Mouse (Mus musculus): ENCODE data around the gene Ovol3. TPM values are rescaled to one million over a fixed set of nuclear protein-coding genes. Genes with fewer than 3 reads are reported as not detected.
"Not testable (repeated sequence)": the region's sequence is repeated elsewhere in the genome, so short reads cannot be mapped to it uniquely, and the experiment has no call there.

Ovol3 gene
- polyA plus RNA-seq, 1 experiment = 0.27 TPM

GRCm38 (mm10) chr7:30274383-30274782 lies 38.9 kb upstream of the Ovol3 start:
- TF ChIP-seq POLR2A (IDR thresholded peaks at IDR 0.05; ENCODE audit: low read depth, low read length) (no peak), CTCF (conservative IDR thresholded peaks at IDR 0.05; ENCODE audit: insufficient read depth, insufficient read length, low read depth, low read length) (no peak)
- WGBS = 74% methylated on average over 6 of the region's 6 CpGs
- no peak for DNase-seq
- Histone ChIP-seq H3K27ac (ENCODE audit: insufficient read depth, low read depth, low read length) (no peak overlapping the region), H3K36me3 (ENCODE audit: control insufficient read depth, insufficient read depth, low read length) (no peaks in the 10 kb centered on the region), H3K27me3 (replicated peaks; ENCODE audit: control insufficient read depth, insufficient read depth, low read length) (no peaks in the 10 kb centered on the region), H3K4me1 (ENCODE audit: control insufficient read depth, insufficient read depth, low read length) (no peaks in the 10 kb centered on the region), H3K4me3 (ENCODE audit: insufficient read depth, low read depth, low read length) (no peak overlapping the region)

GRCm38 (mm10) chr7:30269641-30270040 lies 34.1 kb upstream of the Ovol3 start:
- Histone ChIP-seq H3K36me3 (ENCODE audit: control insufficient read depth, insufficient read depth, low read length) (no peaks in the 10 kb centered on the region), H3K4me1 (ENCODE audit: control insufficient read depth, insufficient read depth, low read length) (no peaks in the 10 kb centered on the region), H3K27ac (ENCODE audit: insufficient read depth, low read depth, low read length) (no peak overlapping the region), H3K4me3 (ENCODE audit: insufficient read depth, low read depth, low read length) (no peak overlapping the region), H3K27me3 (replicated peaks; ENCODE audit: control insufficient read depth, insufficient read depth, low read length) (no peaks in the 10 kb centered on the region)
- 90% methylated on average over 4 of the region's 4 CpGs for WGBS
- no peak for TF ChIP-seq POLR2A (IDR thresholded peaks at IDR 0.05; ENCODE audit: low read depth, low read length)
- no peak for TF ChIP-seq CTCF (conservative IDR thresholded peaks at IDR 0.05; ENCODE audit: insufficient read depth, insufficient read length, low read depth, low read length)
- DNase-seq = no peak

GRCm38 (mm10) chr7:30266780-30267179 lies 31.3 kb upstream of the Ovol3 start:
- DNase-seq = no peak
- TF ChIP-seq CTCF (conservative IDR thresholded peaks at IDR 0.05; ENCODE audit: insufficient read depth, insufficient read length, low read depth, low read length) (no peak), POLR2A (IDR thresholded peaks at IDR 0.05; ENCODE audit: low read depth, low read length) (no peak)
- WGBS = 95% methylated on average over 3 of the region's 3 CpGs
- Histone ChIP-seq H3K27me3 (replicated peaks; ENCODE audit: control insufficient read depth, insufficient read depth, low read length) (no peaks in the 10 kb centered on the region), H3K4me3 (ENCODE audit: insufficient read depth, low read depth, low read length) (no peak overlapping the region), H3K36me3 (ENCODE audit: control insufficient read depth, insufficient read depth, low read length) (no peaks in the 10 kb centered on the region), H3K27ac (ENCODE audit: insufficient read depth, low read depth, low read length) (no peak overlapping the region), H3K4me1 (ENCODE audit: control insufficient read depth, insufficient read depth, low read length) (no peaks in the 10 kb centered on the region)

GRCm38 (mm10) chr7:30265935-30266334 lies 30.4 kb upstream of the Ovol3 start:
- Histone ChIP-seq H3K36me3 (ENCODE audit: control insufficient read depth, insufficient read depth, low read length) (no peaks in the 10 kb centered on the region), H3K4me3 (ENCODE audit: insufficient read depth, low read depth, low read length) (no peak overlapping the region), H3K27ac (ENCODE audit: insufficient read depth, low read depth, low read length) (no peak overlapping the region), H3K4me1 (ENCODE audit: control insufficient read depth, insufficient read depth, low read length) (no peaks in the 10 kb centered on the region), H3K27me3 (replicated peaks; ENCODE audit: control insufficient read depth, insufficient read depth, low read length) (no peaks in the 10 kb centered on the region)
- 90% methylated on average over 7 of the region's 7 CpGs for WGBS
- no peak for DNase-seq
- TF ChIP-seq CTCF (conservative IDR thresholded peaks at IDR 0.05; ENCODE audit: insufficient read depth, insufficient read length, low read depth, low read length) = no peak
- no peak for TF ChIP-seq POLR2A (IDR thresholded peaks at IDR 0.05; ENCODE audit: low read depth, low read length)

- Histone ChIP-seq H3K27ac (ENCODE audit: insufficient read depth, low read depth, low read length) (no peak overlapping the region), H3K4me1 (ENCODE audit: control insufficient read depth, insufficient read depth, low read length) (no peaks in the 10 kb centered on the region), H3K36me3 (ENCODE audit: control insufficient read depth, insufficient read depth, low read length) (no peaks in the 10 kb centered on the region), H3K4me3 (ENCODE audit: insufficient read depth, low read depth, low read length) (no peak overlapping the region), H3K27me3 (replicated peaks; ENCODE audit: control insufficient read depth, insufficient read depth, low read length) (no peaks in the 10 kb centered on the region)
- DNase-seq = no peak
- TF ChIP-seq POLR2A (IDR thresholded peaks at IDR 0.05; ENCODE audit: low read depth, low read length) (no peak), CTCF (conservative IDR thresholded peaks at IDR 0.05; ENCODE audit: insufficient read depth, insufficient read length, low read depth, low read length) (no peak)
- WGBS = 92% methylated on average over 5 of the region's 5 CpGs
These were observed 30.0 kb upstream of the Ovol3 start for GRCm38 (mm10) chr7:30265531-30265930.

- DNase-seq = no peak
- H3K36me3 ChIP-seq (ENCODE audit: control insufficient read depth, insufficient read depth, low read length) = no peaks in the 10 kb centered on the region
- 65% methylated on average over 2 of the region's 2 CpGs for WGBS
These were observed 29.5 kb upstream of the Ovol3 start for GRCm38 (mm10) chr7:30265041-30265440.

GRCm38 (mm10) chr7:30251956-30252954 lies 16.7 kb upstream of the Ovol3 start:
- Histone ChIP-seq H3K4me3 (ENCODE audit: insufficient read depth, low read depth, low read length) (no peak overlapping the region), H3K27me3 (replicated peaks; ENCODE audit: control insufficient read depth, insufficient read depth, low read length) (no peaks in the 10 kb centered on the region), H3K4me1 (ENCODE audit: control insufficient read depth, insufficient read depth, low read length) (peaks cover 7% of the 10 kb centered on the region; the same call in 1 of the 2 replicates), H3K27ac (ENCODE audit: insufficient read depth, low read depth, low read length) (no peak overlapping the region), H3K36me3 (ENCODE audit: control insufficient read depth, insufficient read depth, low read length) (no peaks in the 10 kb centered on the region)
- TF ChIP-seq CTCF (conservative IDR thresholded peaks at IDR 0.05; ENCODE audit: insufficient read depth, insufficient read length, low read depth, low read length) (no peak), POLR2A (IDR thresholded peaks at IDR 0.05; ENCODE audit: low read depth, low read length) (no peak)
- WGBS = 60% methylated on average over 12 of the region's 12 CpGs
- DNase-seq = peak; percentile 82

More at GRCm38 (mm10) chr7:30265041-30265440, 29.5 kb upstream of the Ovol3 start:
- Histone ChIP-seq H3K4me1 (ENCODE audit: control insufficient read depth, insufficient read depth, low read length) (no peaks in the 10 kb centered on the region), H3K27ac (ENCODE audit: insufficient read depth, low read depth, low read length) (no peak overlapping the region), H3K27me3 (replicated peaks; ENCODE audit: control insufficient read depth, insufficient read depth, low read length) (no peaks in the 10 kb centered on the region), H3K4me3 (ENCODE audit: insufficient read depth, low read depth, low read length) (no peak overlapping the region)
- TF ChIP-seq CTCF (conservative IDR thresholded peaks at IDR 0.05; ENCODE audit: insufficient read depth, insufficient read length, low read depth, low read length) = no peak
- no peak for TF ChIP-seq POLR2A (IDR thresholded peaks at IDR 0.05; ENCODE audit: low read depth, low read length)

- WGBS = 90% methylated on average over 3 of the region's 3 CpGs
- not testable (repeated sequence) for H3K27me3 ChIP-seq (replicated peaks; ENCODE audit: control insufficient read depth, insufficient read depth, low read length); H3K27ac ChIP-seq (ENCODE audit: insufficient read depth, low read depth, low read length); DNase-seq; H3K36me3 ChIP-seq (ENCODE audit: control insufficient read depth, insufficient read depth, low read length); H3K4me3 ChIP-seq (ENCODE audit: insufficient read depth, low read depth, low read length)
- H3K4me1 ChIP-seq (ENCODE audit: control insufficient read depth, insufficient read depth, low read length) = peaks cover 11% of the 10 kb centered on the region; the same call in 1 of the 2 replicates
These were observed 1.8 kb upstream of the Ovol3 start for GRCm38 (mm10) chr7:30237374-30237773.

Measured in kidney, adult 2 months (tissue).